Mouse (Mus musculus): Measurements from ENCODE around the gene Gm21866.
"Not testable (repeated sequence)": the region's sequence is repeated elsewhere in the genome, so short reads cannot be mapped to it uniquely, and the experiment has no call there.

The Gm21866 gene

GRCm38 (mm10) chrY:13465479-13465878 is at the start of gene Gm21866:
TSS of gene Gm21866 (minus strand) at chrY:13465579.
- not testable (repeated sequence) for DNase-seq (ENCODE audit: low read depth, low spot score)

- not testable (repeated sequence) for DNase-seq (ENCODE audit: low read depth, low spot score)
Measured at GRCm38 (mm10) chrY:13493726-13494125, 28.3 kb upstream of the Gm21866 start, which contains the start of gene Gm20773. TSS of gene Gm20773 (plus strand) at chrY:13494026.

Measured in 3T3-L1 (cell line).